Mouse (Mus musculus) megakaryocyte, embryonic 14.5 days (primary cell): ENCODE data around the gene Mpnd. TPM values are rescaled to one million over a fixed set of nuclear protein-coding genes. Genes with fewer than 3 reads are reported as not detected.

ENCODE experiments used
- H3K27me3 ChIP-seq: replicated peaks from 2 replicates; pipeline ENCODE3; 2012; ENCODE audit warnings: inconsistent platforms
- H3K36me3 ChIP-seq: replicated peaks from 2 replicates; pipeline ENCODE3; 2012; ENCODE audit warnings: low read length, inconsistent platforms, mixed read lengths
- H3K4me1 ChIP-seq: 2 replicates; pipeline ENCODE4 v1.6.1; 2012; ENCODE audit warnings: inconsistent platforms
- H3K4me3 ChIP-seq: replicated peaks from 2 replicates; pipeline ENCODE3; 2012; ENCODE audit warnings: moderate library complexity, mild to moderate bottlenecking, inconsistent platforms
- H3K9me3 ChIP-seq: 2 replicates; pipeline ENCODE4 v1.6.1; 2012; ENCODE audit warnings: inconsistent platforms
- FLI1 ChIP-seq: IDR thresholded peaks from 2 replicates; pipeline ENCODE4 v1.6.1; 2012; ENCODE audit warnings: low read length, inconsistent platforms, mixed read lengths
- GATA1 ChIP-seq: IDR thresholded peaks from 3 replicates; pipeline ENCODE4 v1.6.1; 2012; ENCODE audit warnings: mixed read lengths, low read length, inconsistent platforms, borderline replicate concordance
- polyA plus RNA-seq: library from polyadenylated mRNA; stranded (reverse); fragments of >175 nt; gene quantifications from 2 replicates; pipeline ENCODE4 v1.2.3, GENCODE M21; 2012; ENCODE audit warnings: low replicate concordance; ENCODE audit not compliant: insufficient read depth

The Mpnd gene
- polyA plus RNA-seq, 1 experiment, result 22.7 TPM

DNA sequence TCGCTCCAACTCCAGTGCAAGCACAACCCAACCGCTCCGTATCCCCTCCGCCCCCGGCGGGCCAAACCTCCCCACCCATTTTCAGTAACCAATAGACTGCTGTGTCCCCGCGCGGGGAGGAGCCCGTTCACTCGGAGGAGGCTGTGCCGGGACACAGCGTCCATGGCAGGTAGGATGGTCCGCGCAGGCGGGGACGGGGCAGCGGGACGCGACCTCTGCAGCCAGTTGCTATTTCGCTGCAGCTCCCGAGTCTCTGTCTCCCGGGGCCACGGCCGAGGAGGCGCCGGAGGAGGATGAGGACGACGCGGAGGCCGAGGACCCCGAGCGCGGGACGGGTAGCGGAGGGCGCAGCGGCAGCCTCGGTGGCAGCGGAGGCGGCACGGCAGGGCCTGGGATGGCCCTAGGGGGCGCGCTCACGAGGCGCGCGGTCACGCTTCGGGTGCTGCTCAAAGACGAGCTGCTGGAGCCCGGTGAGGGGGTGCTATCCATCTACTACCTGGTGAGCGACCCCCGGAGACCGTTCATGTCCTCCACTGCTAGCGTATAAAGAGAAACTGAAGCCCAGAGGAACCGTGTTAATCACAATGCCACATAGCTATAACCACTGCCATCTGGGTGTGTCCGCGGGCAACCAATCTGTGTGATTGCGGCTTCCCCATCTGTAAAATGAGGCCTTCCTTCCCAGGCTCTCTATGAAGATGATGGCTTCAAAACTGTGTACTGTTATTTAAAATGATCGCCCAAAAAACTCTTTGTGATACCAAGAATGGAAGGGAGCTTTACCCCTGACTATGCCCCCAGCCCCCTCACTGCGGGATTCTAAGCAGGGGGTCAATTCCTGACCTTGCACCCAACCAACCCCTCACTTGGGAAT is 3.8 kb downstream of the Mpnd start:
- Histone ChIP-seq H3K4me1 (peaks cover 58% of the 10 kb centered on the region), H3K9me3 (no peaks in the 10 kb centered on the region)
- no peak for TF ChIP-seq GATA1

DNA sequence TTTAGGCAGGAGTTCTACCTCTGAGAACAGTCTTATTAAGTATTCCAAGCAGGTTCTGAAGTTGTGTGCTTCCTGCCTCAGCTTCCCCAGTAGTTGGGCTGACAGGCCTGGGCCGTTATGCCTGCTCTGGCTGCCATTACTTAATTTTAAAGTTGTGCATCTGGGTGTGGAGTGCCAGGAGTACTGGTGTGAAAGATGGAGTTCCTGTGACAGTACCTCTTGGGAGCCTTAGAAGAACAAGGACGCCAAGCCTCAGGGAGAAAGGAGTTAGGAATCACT is 4.4 kb downstream of the Mpnd start:
- TF ChIP-seq FLI1, result no peak
- TF ChIP-seq GATA1, result no peak
- no peaks in the 10 kb centered on the region for H3K9me3 ChIP-seq
- H3K36me3 ChIP-seq, result peaks cover 24% of the 10 kb centered on the region

More for the DNA sequence above, 3.8 kb downstream of the Mpnd start:
- peak overlapping the region; percentile 93 for H3K4me3 ChIP-seq
- H3K36me3 ChIP-seq, result peaks cover 21% of the 10 kb centered on the region
- H3K27me3 ChIP-seq, result peaks cover 26% of the 10 kb centered on the region

DNA sequence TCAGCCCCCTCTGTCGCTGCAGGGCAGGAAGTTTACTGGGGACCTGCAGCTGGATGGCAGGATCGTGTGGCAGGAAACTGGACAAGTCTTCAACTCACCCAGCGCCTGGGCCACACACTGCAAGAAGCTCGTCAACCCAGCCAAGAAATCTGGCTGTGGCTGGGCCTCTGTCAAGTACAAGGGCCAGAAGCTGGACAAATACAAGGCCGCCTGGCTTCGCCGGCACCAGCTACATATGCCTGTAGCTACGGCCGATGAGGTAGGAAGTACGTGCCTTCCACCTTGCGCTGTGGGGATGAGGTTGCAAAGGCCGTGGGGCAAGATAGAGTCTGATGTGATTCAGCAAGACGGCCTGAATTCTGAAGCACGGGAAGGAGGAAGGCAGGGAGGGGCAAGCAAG is 4.7 kb downstream of the Mpnd start:
- no peaks in the 10 kb centered on the region for H3K9me3 ChIP-seq
- peaks cover 18% of the 10 kb centered on the region for H3K27me3 ChIP-seq
- H3K4me3 ChIP-seq, result peak overlapping the region; percentile 93
- peaks cover 28% of the 10 kb centered on the region for H3K36me3 ChIP-seq
- H3K4me1 ChIP-seq, result peaks cover 55% of the 10 kb centered on the region
- TF ChIP-seq GATA1, result no peak
- TF ChIP-seq FLI1, result no peak

More for the DNA sequence above, 4.4 kb downstream of the Mpnd start:
- Histone ChIP-seq H3K4me3 (peak overlapping the region; percentile 93), H3K4me1 (peaks cover 58% of the 10 kb centered on the region), H3K27me3 (peaks cover 21% of the 10 kb centered on the region)

DNA sequence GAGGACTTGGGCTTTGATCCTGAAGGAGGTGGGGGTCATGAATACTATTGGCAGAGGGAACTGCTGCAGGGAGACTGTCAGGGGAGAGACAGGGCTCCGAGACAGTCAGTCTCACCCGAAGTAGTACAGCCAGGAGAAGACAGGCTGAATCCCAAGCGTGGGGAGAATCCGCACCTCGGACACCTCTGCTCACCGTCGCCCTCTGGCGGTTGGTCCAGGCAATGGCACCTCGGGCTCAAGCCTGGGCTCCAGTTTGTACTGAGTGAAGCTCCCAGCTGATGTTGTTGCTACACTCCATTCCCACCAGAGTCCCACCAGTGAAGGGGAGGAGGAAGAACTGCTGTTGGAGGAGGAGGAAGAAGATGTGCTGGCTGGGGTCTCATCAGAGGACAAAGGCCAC is 5.2 kb downstream of the Mpnd start:
- no peak for TF ChIP-seq GATA1
- TF ChIP-seq FLI1, result no peak
- Histone ChIP-seq H3K27me3 (peaks cover 14% of the 10 kb centered on the region), H3K4me1 (peaks cover 51% of the 10 kb centered on the region), H3K4me3 (peak overlapping the region; percentile 93), H3K36me3 (peaks cover 32% of the 10 kb centered on the region), H3K9me3 (no peaks in the 10 kb centered on the region)

DNA sequence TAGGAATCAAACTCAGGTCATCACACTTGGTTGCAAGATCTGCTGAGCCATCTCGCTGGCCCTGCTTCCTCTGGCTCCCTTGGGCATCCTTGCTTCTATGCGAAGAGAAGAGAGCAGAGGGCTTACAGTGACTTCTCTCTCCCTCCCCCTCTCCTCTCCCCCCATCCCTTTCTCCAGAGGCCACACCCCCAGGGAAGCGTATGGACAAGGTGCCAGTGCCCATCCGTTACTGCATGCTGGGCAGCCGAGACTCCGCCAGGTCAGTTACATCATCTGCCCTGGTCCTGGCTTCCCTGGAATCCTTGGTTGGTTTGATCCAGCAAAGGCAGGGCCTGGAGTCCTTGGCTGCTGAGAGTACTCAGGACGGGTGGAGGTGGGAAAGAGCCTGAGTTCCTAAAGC is 5.9 kb downstream of the Mpnd start:
- Histone ChIP-seq H3K4me1 (peaks cover 51% of the 10 kb centered on the region), H3K4me3 (no peak overlapping the region), H3K27me3 (peaks cover 14% of the 10 kb centered on the region), H3K9me3 (no peaks in the 10 kb centered on the region), H3K36me3 (peaks cover 40% of the 10 kb centered on the region)
- no peak for TF ChIP-seq FLI1
- TF ChIP-seq GATA1, result no peak

DNA sequence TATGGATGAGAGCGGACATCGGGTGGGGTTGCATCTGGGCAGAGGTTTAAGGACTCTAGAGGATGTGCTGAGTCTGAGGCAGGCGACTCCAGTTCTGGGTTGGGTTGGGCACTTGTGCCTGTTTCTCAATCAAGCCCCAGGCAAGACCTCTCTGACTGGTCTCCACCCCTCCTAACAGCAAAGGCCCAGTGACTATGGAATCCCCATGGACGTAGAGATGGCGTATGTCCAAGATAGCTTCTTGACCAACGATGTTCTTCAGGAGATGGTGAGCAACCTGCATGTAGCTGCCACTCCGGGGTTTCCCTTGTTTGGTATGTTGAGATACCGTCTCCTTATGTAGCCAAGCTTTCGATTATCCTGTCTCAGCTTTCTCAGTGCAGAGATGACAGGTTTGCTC is 9.8 kb downstream of the Mpnd start:
- Histone ChIP-seq H3K9me3 (no peaks in the 10 kb centered on the region), H3K4me1 (peaks cover 47% of the 10 kb centered on the region), H3K36me3 (peaks cover 78% of the 10 kb centered on the region), H3K4me3 (no peak overlapping the region), H3K27me3 (peaks cover 14% of the 10 kb centered on the region)
- TF ChIP-seq GATA1 (no peak), FLI1 (no peak)

DNA sequence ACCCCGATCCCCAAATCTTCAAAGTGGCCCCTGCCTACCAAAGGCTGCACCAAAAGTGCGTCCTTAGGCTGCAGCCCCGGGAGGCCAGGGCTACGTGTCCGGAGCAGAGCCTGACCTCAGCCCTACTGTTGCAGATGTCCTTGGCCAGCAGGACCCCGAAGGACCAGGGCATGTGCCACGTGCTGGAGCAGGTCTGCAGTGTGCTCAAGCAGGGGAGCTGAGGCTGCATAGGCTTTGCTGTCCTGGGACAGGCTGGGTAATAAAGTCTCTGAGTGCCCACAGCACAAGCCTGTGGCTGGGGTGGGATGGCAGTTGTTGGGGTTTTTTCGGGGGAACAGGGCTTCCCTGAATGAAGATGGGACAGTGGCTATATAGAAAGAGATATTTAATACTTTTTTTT is 10.9 kb downstream of the Mpnd start:
- Histone ChIP-seq H3K4me3 (no peak overlapping the region), H3K27me3 (peaks cover 10% of the 10 kb centered on the region), H3K9me3 (no peaks in the 10 kb centered on the region), H3K4me1 (peaks cover 47% of the 10 kb centered on the region), H3K36me3 (peaks cover 87% of the 10 kb centered on the region)
- TF ChIP-seq GATA1 (no peak), FLI1 (no peak)

DNA sequence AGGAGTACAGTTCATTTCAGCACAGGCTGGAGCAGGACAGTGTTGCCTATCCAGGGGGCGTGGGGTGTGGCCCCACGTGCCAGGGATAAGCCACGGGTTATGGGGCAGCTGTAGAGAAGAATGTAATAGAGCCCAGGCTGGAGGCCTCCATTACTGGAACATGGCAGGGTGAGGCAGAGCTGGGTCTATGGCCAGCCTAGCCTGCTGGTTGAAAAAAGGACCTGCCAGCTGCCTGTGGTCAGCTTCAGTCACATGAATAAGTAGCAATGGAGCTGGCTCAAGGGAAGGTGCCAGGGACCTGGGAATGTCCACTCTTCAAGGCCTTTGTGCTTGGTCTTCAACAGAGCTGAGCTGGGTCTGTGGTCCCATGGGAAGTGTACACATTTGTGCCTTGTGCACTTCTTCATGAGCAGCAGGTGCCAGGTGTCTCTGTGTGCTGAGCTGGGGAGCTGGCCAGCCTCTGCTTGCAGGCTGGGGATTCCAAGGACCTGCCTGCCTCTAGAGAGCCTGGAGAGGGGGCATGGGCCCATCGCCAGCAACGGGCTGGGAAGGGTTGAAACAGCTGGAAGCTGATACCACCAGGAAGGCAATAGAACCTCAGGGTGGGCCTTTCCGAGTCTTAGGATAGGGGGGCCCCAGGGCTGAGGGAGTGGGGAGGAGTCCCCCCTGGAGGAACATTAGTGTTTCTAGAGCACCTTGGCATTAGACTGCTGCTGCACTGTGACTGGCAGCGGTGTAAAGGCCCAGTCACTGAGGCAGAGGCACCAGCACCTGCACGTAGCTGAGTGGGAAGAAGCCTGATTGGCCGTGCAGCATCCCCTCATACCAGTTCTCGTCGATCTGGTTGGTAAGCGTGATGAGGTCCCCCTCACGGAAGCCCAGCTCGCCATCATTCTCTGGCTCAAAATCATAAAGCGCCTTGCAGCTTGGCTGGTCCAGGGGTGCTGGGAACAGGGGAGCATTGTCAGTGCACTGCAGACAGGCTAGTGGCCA is 11.6 kb downstream of the Mpnd start:
- TF ChIP-seq FLI1, result no peak
- peaks cover 47% of the 10 kb centered on the region for H3K4me1 ChIP-seq
- H3K27me3 ChIP-seq, result peaks cover 3% of the 10 kb centered on the region
- no peak overlapping the region for H3K4me3 ChIP-seq
- no peaks in the 10 kb centered on the region for H3K9me3 ChIP-seq
- H3K36me3 ChIP-seq, result peaks cover 87% of the 10 kb centered on the region

DNA sequence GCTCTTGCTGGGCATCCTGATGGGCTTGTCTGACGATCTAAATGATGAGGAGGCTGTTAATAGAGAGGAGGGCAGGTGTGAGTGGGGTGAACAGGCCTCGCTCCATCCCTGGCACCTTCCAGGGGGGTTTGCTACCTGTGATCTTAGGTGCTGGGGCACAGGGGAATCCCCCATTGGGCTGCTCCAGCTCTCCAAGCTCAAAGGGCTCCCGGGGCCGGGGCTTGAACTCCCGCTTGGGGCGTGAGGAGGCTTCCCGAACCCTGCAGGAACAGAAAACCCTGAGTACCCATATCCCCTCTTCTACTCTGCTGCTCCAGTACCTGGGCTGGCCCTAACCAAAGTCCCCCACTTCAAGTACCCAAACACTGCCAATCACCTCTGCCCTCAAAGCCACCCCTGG is 12.3 kb downstream of the Mpnd start:
- peaks cover 91% of the 10 kb centered on the region for H3K36me3 ChIP-seq
- TF ChIP-seq FLI1 (no peak), GATA1 (no peak)
- no peak overlapping the region for H3K4me3 ChIP-seq
- H3K9me3 ChIP-seq, result no peaks in the 10 kb centered on the region
- H3K4me1 ChIP-seq, result peaks cover 51% of the 10 kb centered on the region
- H3K27me3 ChIP-seq, result no peaks in the 10 kb centered on the region
